ENCODE assay signal across 9 mouse cellular contexts in the genomic region with DNA sequence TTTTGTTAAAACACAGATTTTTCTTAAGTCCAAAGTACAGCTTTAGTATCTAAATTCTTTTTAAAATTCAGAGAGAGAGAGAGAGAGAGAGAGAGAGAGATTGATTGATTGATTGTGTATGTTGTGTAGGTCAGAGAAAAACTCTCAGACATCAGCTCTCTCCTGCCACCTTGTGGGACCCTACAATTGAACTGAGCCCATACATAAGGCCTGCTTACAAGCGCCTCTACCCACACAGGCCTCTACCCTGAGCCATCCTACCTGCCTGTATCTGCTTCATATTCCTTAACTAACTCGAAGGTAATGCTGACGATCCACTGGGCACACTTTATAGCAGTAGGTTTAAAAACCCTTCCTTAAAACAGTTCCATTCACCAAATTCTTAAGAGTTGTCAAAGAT. TPM values are rescaled to one million over a fixed set of nuclear protein-coding genes. Genes with fewer than 3 reads are reported as not detected.
DNase-seq lines count a peak whose midpoint lies in the region; ATAC-seq and TF ChIP-seq lines count a peak whose summit lies in the region.
"Had no signal": no experiment of that assay in that cellular context is flagged by ENCODE, and none has a peak within 500 bp of the region (broad histone marks: within the 10 kb centered on the region; RNA-seq: fewer than 3 reads in every experiment).

No protein-coding gene starts in this region.

- no peaks in the 10 kb centered on the region for H3K4me1 ChIP-seq in heart, embryonic 12.5 days (replicated peaks)
- no peaks in the 10 kb centered on the region for H3K4me1 ChIP-seq in limb, embryonic 14.5 days (ENCODE audit: control insufficient read depth, insufficient read depth, low read length)

- peak; percentile 76 for DNase-seq in heart, adult 11 months
- peak; percentile 34 for DNase-seq in right cerebral cortex, adult 18-20 months
- no peak for DNase-seq in right cerebral cortex, postnatal 10 days (ENCODE audit: low spot score in 2 of 2)
- DNase-seq in adipocyte (ENCODE audit: low spot score): peak; percentile 50
- DNase-seq in limb, embryonic 14.5 days (ENCODE audit: low spot score): peak; percentile 34
- DNase-seq in thymus, postnatal 4 days: peak; percentile 52
- DNase-seq in spleen, postnatal 36 days (ENCODE audit: low spot score in 2 of 2): no peak

- H3K9me3 ChIP-seq in heart, embryonic 12.5 days (replicated peaks): no peaks in the 10 kb centered on the region
- no peaks in the 10 kb centered on the region for H3K9me3 ChIP-seq in limb, embryonic 14.5 days (ENCODE audit: control insufficient read depth, low read length)

- TF ChIP-seq POLR2A in limb, embryonic 14.5 days (IDR thresholded peaks at IDR 0.05; ENCODE audit: borderline replicate concordance, extremely low read depth, insufficient read depth, insufficient read length): no peak

- ATAC-seq in heart, embryonic 12.5 days (ENCODE audit: insufficient number of reproducible peaks, low FRiP score): no peak
- ATAC-seq in limb, embryonic 14.5 days (ENCODE audit: low FRiP score, low read depth): no peak

- 76% methylated on average over 3 of the region's 3 CpGs for WGBS in heart, embryonic 12.5 days
- WGBS in limb, embryonic 14.5 days: 75% methylated on average over 3 of the region's 3 CpGs

- H3K27me3 ChIP-seq in heart, embryonic 12.5 days (replicated peaks): no peaks in the 10 kb centered on the region
- no peaks in the 10 kb centered on the region for H3K27me3 ChIP-seq in limb, embryonic 14.5 days (ENCODE audit: control insufficient read depth, insufficient read depth, low read length)

- no peak overlapping the region for H3K27ac ChIP-seq in heart, embryonic 12.5 days (ENCODE audit: poor library complexity, severe bottlenecking)
- no peak overlapping the region for H3K27ac ChIP-seq in limb, embryonic 14.5 days (replicated peaks; ENCODE audit: low read depth, low read length)

- no peak overlapping the region for H3K4me2 ChIP-seq in heart, embryonic 12.5 days
- H3K4me2 ChIP-seq in limb, embryonic 14.5 days (replicated peaks; ENCODE audit: low read depth, low read length, severe bottlenecking): no peak overlapping the region

- H3K9ac ChIP-seq in heart, embryonic 12.5 days: no peak overlapping the region
- no peak overlapping the region for H3K9ac ChIP-seq in limb, embryonic 14.5 days (ENCODE audit: low read depth, low read length, severe bottlenecking)

- no peak overlapping the region for H3K4me3 ChIP-seq in heart, embryonic 12.5 days
- H3K4me3 ChIP-seq in limb, embryonic 14.5 days (replicated peaks; ENCODE audit: low read length): no peak overlapping the region

- H3K36me3 ChIP-seq in heart, embryonic 12.5 days: peaks cover 71% of the 10 kb centered on the region
- peaks cover 88% of the 10 kb centered on the region for H3K36me3 ChIP-seq in limb, embryonic 14.5 days (ENCODE audit: control insufficient read depth, insufficient read depth, low read length)

RNA-seq across cellular contexts. Expression of a gene that starts 14.8 kb away (rescaled TPM):
- polyA plus RNA-seq in heart, embryonic 12.5 days (2016; fragmentation: Nextera tagmentation; extraction: Ambion mirVana): 13.8 and 14.6 TPM in 2 replicates
- 15.4 and 17.3 TPM in 2 replicates for polyA plus RNA-seq in limb, embryonic 14.5 days (2012; rRNA removed)
- polyA plus RNA-seq in limb, embryonic 14.5 days (2014; fragmentation: Nextera tagmentation; extraction: Ambion mirVana): 10.3 and 10.5 TPM in 2 replicates

RNA-seq across cellular contexts. Expression of a gene that starts 25.6 kb away (rescaled TPM):
- polyA plus RNA-seq in heart, embryonic 12.5 days (2016; fragmentation: Nextera tagmentation; extraction: Ambion mirVana): 61.6 and 66.1 TPM in 2 replicates
- polyA plus RNA-seq in limb, embryonic 14.5 days (2012; rRNA removed): 41.6 and 50.5 TPM in 2 replicates
- polyA plus RNA-seq in limb, embryonic 14.5 days (2014; fragmentation: Nextera tagmentation; extraction: Ambion mirVana): 76.4 and 77.8 TPM in 2 replicates

RNA-seq across cellular contexts. Expression of a gene that starts 32.2 kb away (rescaled TPM):
- not detected in 2 replicates for polyA plus RNA-seq in heart, embryonic 12.5 days (2016; fragmentation: Nextera tagmentation; extraction: Ambion mirVana)
- polyA plus RNA-seq in limb, embryonic 14.5 days (2012; rRNA removed): not detected in 2 replicates
- not detected in 2 replicates for polyA plus RNA-seq in limb, embryonic 14.5 days (2014; fragmentation: Nextera tagmentation; extraction: Ambion mirVana)
- polyA plus RNA-seq: intestine, embryonic 14.5 days had no signal

Comparison
In these comparisons a context has a peak if more than half of its experiments do, and no peak if none do; other contexts are left out.
1. DNase-seq: peak in heart, adult 11 months (single experiment), right cerebral cortex, adult 18-20 months (single experiment), adipocyte (single experiment), limb, embryonic 14.5 days (single experiment) and thymus, postnatal 4 days (single experiment); none in right cerebral cortex, postnatal 10 days (0 of 2) and spleen, postnatal 36 days (0 of 2).